Mouse (Mus musculus): ENCODE measurements around the gene Eid2.

The Eid2 gene

GRCm38 (mm10) chr7:28290638-28291590 is 23.2 kb downstream of the Eid2 start, which contains the start of gene Selenov:
TSS of gene Selenov (minus strand) at chr7:28291186.
- no peak for DNase-seq (ENCODE audit: low spot score)

GRCm38 (mm10) chr7:28294481-28294880 is 26.8 kb downstream of the Eid2 start:
- peak; percentile 88 for DNase-seq (ENCODE audit: low spot score)

- peak; percentile 52 for DNase-seq (ENCODE audit: low spot score)
Measured at GRCm38 (mm10) chr7:28298837-28299625, 31.4 kb downstream of the Eid2 start.

GRCm38 (mm10) chr7:28301616-28302433 is 34.1 kb downstream of the Eid2 start, which contains the start of gene Dll3:
TSS of gene Dll3 (minus strand) at chr7:28302238.
- peak; percentile 65 for DNase-seq (ENCODE audit: low spot score)

- no peak for DNase-seq (ENCODE audit: low spot score)
Measured at GRCm38 (mm10) chr7:28305641-28306040, 38.0 kb downstream of the Eid2 start.

GRCm38 (mm10) chr7:28306216-28306615 is 38.5 kb downstream of the Eid2 start:
- DNase-seq (ENCODE audit: low spot score): no peak

- no peak for DNase-seq (ENCODE audit: low spot score)
Measured at GRCm38 (mm10) chr7:28309737-28310136, 42.1 kb downstream of the Eid2 start.

GRCm38 (mm10) chr7:28311151-28311925 is 43.7 kb downstream of the Eid2 start:
- no peak for DNase-seq (ENCODE audit: low spot score)

- DNase-seq (ENCODE audit: low spot score): peak; percentile 99
Measured at GRCm38 (mm10) chr7:28311926-28312543, 44.4 kb downstream of the Eid2 start, which contains the start of gene Timm50. TSS of gene Timm50 (minus strand) at chr7:28312072.

GRCm38 (mm10) chr7:28318036-28318435 is 50.4 kb downstream of the Eid2 start:
- DNase-seq (ENCODE audit: low spot score): no peak

GRCm38 (mm10) chr7:28318714-28319113 is 51.0 kb downstream of the Eid2 start:
- no peak for DNase-seq (ENCODE audit: low spot score)

All from testis, postnatal 14 days (tissue).